Mouse (Mus musculus) limb, embryonic 14.5 days (tissue): ENCODE measurements at regions not wholly inside any gene's neighbourhood (a gene's known extent, or its start where the extent isn't known, plus 50 kb on each side); places are given as distances from the start of the nearest gene placed in this dataset.
A peak's percentile ranks its signal among the peaks of the same experiment; 100 is the strongest.

Experiments used
- ATAC-seq: fragments of 200-750 bp; cut with Nextera tagmentation; 2 replicates; pipeline ENCODE4 v1.8.0; 2017; ENCODE audit warnings: low read depth, moderate number of reproducible peaks, moderate TSS enrichment; ENCODE audit not compliant: low FRiP score
- DNase-seq: peaks from one replicate; pipeline ENCODE4 v3.0.0-alpha.2; 2015; ENCODE audit warnings: low spot score
- H3K27ac ChIP-seq: fragments of 300-500 bp; sonication (generic); replicated peaks from 2 replicates; pipeline ENCODE4 v1.5.1; 2014; ENCODE audit warnings: low read depth, mild to moderate bottlenecking, low read length, moderate library complexity, mixed read lengths
- H3K27me3 ChIP-seq: fragments of 300-500 bp; sonication (generic); 2 replicates; pipeline ENCODE4 v1.6.1; 2014; ENCODE audit warnings: low read length, mixed read lengths; ENCODE audit not compliant: control insufficient read depth, insufficient read depth
- H3K36me3 ChIP-seq: fragments of 300-500 bp; sonication (generic); 2 replicates; pipeline ENCODE4 v1.6.1; 2014; ENCODE audit warnings: mild to moderate bottlenecking, low read length, moderate library complexity, mixed read lengths; ENCODE audit not compliant: control insufficient read depth, insufficient read depth
- H3K4me1 ChIP-seq: fragments of 300-500 bp; sonication (generic); 2 replicates; pipeline ENCODE4 v1.6.1; 2014; ENCODE audit warnings: antibody characterized with exemption, low read length, mixed read lengths; ENCODE audit not compliant: control insufficient read depth, insufficient read depth
- H3K4me2 ChIP-seq: fragments of 300-500 bp; sonication (generic); replicated peaks from 2 replicates; pipeline ENCODE4 v1.6.1; 2014; ENCODE audit warnings: low read depth, mild to moderate bottlenecking, low read length, moderate library complexity; ENCODE audit not compliant: severe bottlenecking
- H3K4me3 ChIP-seq: fragments of 300-500 bp; sonication (generic); replicated peaks from 2 replicates; pipeline ENCODE4 v1.5.1; 2014; ENCODE audit warnings: low read length
- H3K9ac ChIP-seq: fragments of 300-500 bp; sonication (generic); 2 replicates; pipeline ENCODE4 v1.6.1; 2014; ENCODE audit warnings: mild to moderate bottlenecking, low read depth, low read length, moderate library complexity; ENCODE audit not compliant: severe bottlenecking
- H3K9me3 ChIP-seq: fragments of 300-500 bp; sonication (generic); 2 replicates; pipeline ENCODE4 v1.6.1; 2016; ENCODE audit warnings: low read length; ENCODE audit not compliant: control insufficient read depth
- POLR2A ChIP-seq: fragments of 200-500 bp; IDR thresholded peaks from 2 replicates; pipeline ENCODE4 v1.8.0; 2012; ENCODE audit warnings: inconsistent platforms, mild to moderate bottlenecking, moderate library complexity, borderline replicate concordance; ENCODE audit not compliant: insufficient read depth, insufficient read length; ENCODE audit errors: extremely low read depth
- WGBS: fragments of 180-500 bp; shearing (Covaris S2); extraction: QIAGEN DNeasy Blood & Tissue Kit; methylation state at CpG from one replicate; pipeline ENCODE4 v1.1.7; 2014; 5-methylcytosine and 5-hydroxymethylcytosine counted together

- H3K4me2 ChIP-seq, result no peak overlapping the region
- H3K9me3 ChIP-seq, result no peaks in the 10 kb centered on the region
- no peaks in the 10 kb centered on the region for H3K4me1 ChIP-seq
- no peak overlapping the region for H3K9ac ChIP-seq
- H3K27me3 ChIP-seq, result no peaks in the 10 kb centered on the region
- WGBS, result 62% methylated on average over 15 of the region's 15 CpGs
- no peak for TF ChIP-seq POLR2A
- DNase-seq, result no peak
- H3K36me3 ChIP-seq, result no peaks in the 10 kb centered on the region
- no peak overlapping the region for H3K4me3 ChIP-seq
- H3K27ac ChIP-seq, result no peak overlapping the region
- ATAC-seq, result no peak
Observed at GRCm38 (mm10) chr2:122863343-122863970, 98.4 kb downstream of the Sqor start.

- Histone ChIP-seq H3K9ac (no peak overlapping the region), H3K9me3 (no peaks in the 10 kb centered on the region), H3K27ac (no peak overlapping the region), H3K4me1 (no peaks in the 10 kb centered on the region), H3K27me3 (no peaks in the 10 kb centered on the region), H3K36me3 (no peaks in the 10 kb centered on the region), H3K4me3 (no peak overlapping the region), H3K4me2 (no peak overlapping the region)
- DNase-seq, result no peak
- no peak for ATAC-seq
- 83% methylated on average over 1 of the region's 1 CpGs for WGBS
- TF ChIP-seq POLR2A, result no peak
Observed at GRCm38 (mm10) chr2:122863971-122864348, 98.9 kb downstream of the Sqor start.

GRCm38 (mm10) chr2:122887111-122887510 is 122.1 kb downstream of the Sqor start:
- H3K27ac ChIP-seq, result no peak overlapping the region
- H3K4me3 ChIP-seq, result no peak overlapping the region
- no peaks in the 10 kb centered on the region for H3K27me3 ChIP-seq
- no peaks in the 10 kb centered on the region for H3K36me3 ChIP-seq
- TF ChIP-seq POLR2A, result no peak
- H3K4me1 ChIP-seq, result no peaks in the 10 kb centered on the region
- ATAC-seq, result no peak
- no peak for DNase-seq
- no peaks in the 10 kb centered on the region for H3K9me3 ChIP-seq
- no peak overlapping the region for H3K9ac ChIP-seq
- H3K4me2 ChIP-seq, result no peak overlapping the region

GRCm38 (mm10) chr2:122887526-122887925 is 122.5 kb downstream of the Sqor start:
- H3K27me3 ChIP-seq, result no peaks in the 10 kb centered on the region
- no peak overlapping the region for H3K27ac ChIP-seq
- DNase-seq, result no peak
- no peak overlapping the region for H3K4me2 ChIP-seq
- H3K4me3 ChIP-seq, result no peak overlapping the region
- H3K9ac ChIP-seq, result no peak overlapping the region
- TF ChIP-seq POLR2A, result no peak
- no peaks in the 10 kb centered on the region for H3K9me3 ChIP-seq
- H3K36me3 ChIP-seq, result no peaks in the 10 kb centered on the region
- H3K4me1 ChIP-seq, result no peaks in the 10 kb centered on the region
- no peak for ATAC-seq

- H3K27ac ChIP-seq, result no peak overlapping the region
- no peaks in the 10 kb centered on the region for H3K27me3 ChIP-seq
- H3K36me3 ChIP-seq, result no peaks in the 10 kb centered on the region
- 59% methylated on average over 11 of the region's 11 CpGs for WGBS
- H3K4me3 ChIP-seq, result no peak overlapping the region
- no peak overlapping the region for H3K4me2 ChIP-seq
- TF ChIP-seq POLR2A, result no peak
- H3K9me3 ChIP-seq, result no peaks in the 10 kb centered on the region
- no peaks in the 10 kb centered on the region for H3K4me1 ChIP-seq
- ATAC-seq (no peak), DNase-seq (no peak)
- H3K9ac ChIP-seq, result 0 out of 2 replicates have a peak overlapping the region, but pooled peaks have one; percentile 4
Observed at GRCm38 (mm10) chr2:122905129-122906072, 140.4 kb downstream of the Sqor start.
